Mouse (Mus musculus) neutrophil, adult 5-6 weeks (primary cell): ENCODE measurements around the gene Prr36. TPM values are rescaled to one million over a fixed set of nuclear protein-coding genes. Genes with fewer than 3 reads are reported as not detected.

Source experiments
- ATAC-seq: fragments of 151-379, 151-347 bp; 2 replicates; pipeline ENCODE4 v1.8.0; 2017; ENCODE audit warnings: mild to moderate bottlenecking, moderate TSS enrichment; ENCODE audit not compliant: insufficient number of reproducible peaks, poor library complexity, low FRiP score, severe bottlenecking; ENCODE audit errors: extremely low read depth
- total RNA-seq: library from RNA; stranded (forward); fragments of 200-1000 nt; gene quantifications from 2 replicates; pipeline ENCODE4 v1.2.3, GENCODE M21; 2017

Prr36 gene
- total RNA-seq, 1 experiment from 2014 or later, result not detected

DNA sequence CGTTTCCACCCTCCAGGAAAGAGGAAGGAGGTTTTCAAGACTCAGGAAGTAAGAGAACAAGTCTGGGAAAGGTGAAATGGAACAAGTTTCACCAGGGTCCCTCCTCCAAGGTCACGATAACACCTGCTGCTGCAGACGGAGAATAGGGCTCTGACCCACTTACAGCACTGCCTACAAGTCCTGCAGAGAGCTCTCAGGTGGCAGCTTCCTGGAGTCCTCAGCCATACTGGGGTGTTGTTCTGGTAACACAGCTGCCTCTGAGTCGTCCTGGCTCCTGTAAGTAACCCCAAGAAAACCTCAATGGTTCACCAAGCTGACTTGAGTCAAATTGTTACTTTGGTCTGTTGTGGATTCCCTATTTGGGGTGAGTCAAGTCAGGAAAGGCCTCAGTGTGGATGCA, 54.5 kb downstream of the Prr36 start:
- ATAC-seq, result no peak

Other genes with a start within 250 kb of the Prr36 start
- not detected in 2 replicates for gene Cd209f, start 111.6 kb downstream of the Prr36 start, total RNA-seq
- gene Cd209g, start 83.4 kb downstream of the Prr36 start, total RNA-seq, result not detected in 2 replicates
- gene Evi5l, start 50.9 kb downstream of the Prr36 start, total RNA-seq, result 10.2 and 16.6 TPM in 2 replicates
- not detected in 2 replicates for gene Lrrc8e, start 9.4 kb upstream of the Prr36 start, total RNA-seq
- gene Map2k7, start 21.3 kb upstream of the Prr36 start, total RNA-seq, result 44.1 and 50.7 TPM in 2 replicates
- 1.4 TPM in 1 of 2 replicates, not detected in the other for gene Gm49320, start 21.4 kb upstream of the Prr36 start, total RNA-seq
- 8.4 and 10.2 TPM in 2 replicates for gene Tgfbr3l, start 30.8 kb upstream of the Prr36 start, total RNA-seq
- 6.8 and 15.7 TPM in 2 replicates for gene Snapc2, start 35.6 kb upstream of the Prr36 start, total RNA-seq
- gene Ctxn1, start 41.8 kb upstream of the Prr36 start, total RNA-seq, result 0.35 TPM in 1 of 2 replicates, not detected in the other
- gene Timm44, start 58.5 kb upstream of the Prr36 start, total RNA-seq, result 78.5 and 86.7 TPM in 2 replicates
- gene Ccl25, start 107.8 kb upstream of the Prr36 start, total RNA-seq, result 11.5 TPM in 2 replicates
- gene Elavl1, start 108.0 kb upstream of the Prr36 start, total RNA-seq, result 52.4 and 65.9 TPM in 2 replicates